Mouse (Mus musculus): Measurements from ENCODE around the gene Fbp1. TPM values are rescaled to one million over a fixed set of nuclear protein-coding genes. Genes with fewer than 3 reads are reported as not detected.
"Not testable (repeated sequence)": the region's sequence is repeated elsewhere in the genome, so short reads cannot be mapped to it uniquely, and the experiment has no call there.

Gene Fbp1
- polyA plus RNA-seq, 1 experiment from 2014 or later = not detected

DNA sequence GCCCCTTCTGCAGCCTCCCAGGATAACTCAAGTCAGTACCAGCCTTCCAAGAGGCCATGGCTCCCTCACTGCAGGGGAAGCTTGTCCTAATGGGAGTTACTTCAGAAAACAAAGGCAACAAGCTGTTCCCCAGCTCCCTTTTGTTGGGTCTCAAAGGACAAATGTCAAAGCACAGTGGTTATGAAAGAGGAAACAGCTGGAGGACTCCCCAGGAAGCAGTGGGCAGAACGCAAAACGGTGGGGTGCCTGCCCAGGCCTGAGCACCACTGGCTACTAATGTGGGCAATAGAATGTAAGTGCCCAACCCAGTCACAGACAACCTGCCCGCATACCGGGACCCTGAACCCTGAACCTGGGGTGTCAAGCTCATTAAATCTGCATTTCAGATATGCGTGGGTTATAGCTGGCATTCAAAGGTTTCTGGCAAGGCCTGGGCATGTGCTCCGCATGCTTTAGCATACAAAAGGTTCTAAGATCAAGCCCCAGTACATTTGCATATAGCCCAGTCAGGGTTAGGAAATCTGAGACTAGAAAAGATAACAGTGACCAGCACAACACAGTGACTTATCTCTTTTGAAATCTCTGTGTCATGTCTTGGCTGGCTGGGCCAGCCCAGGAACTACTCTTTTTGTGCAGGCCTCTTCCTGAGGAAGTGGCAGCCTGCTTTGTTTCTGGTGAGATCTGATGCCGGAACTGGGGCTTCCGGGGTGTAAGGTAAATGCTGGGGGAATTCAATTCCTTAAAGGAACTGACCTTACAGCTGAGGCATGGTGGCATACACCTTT is 8.1 kb downstream of the Fbp1 start:
- peaks cover 12% of the 10 kb centered on the region for H3K4me1 ChIP-seq
- DNase-seq (ENCODE audit: extremely low spot score, low spot score) = no peak
- H3K4me3 ChIP-seq = no peak overlapping the region
- 0 out of 2 replicates have a peak overlapping the region, but pooled peaks have one; percentile 9 for H3K27ac ChIP-seq
- WGBS = 31% methylated on average over 8 of the region's 8 CpGs
- no peaks in the 10 kb centered on the region for H3K9me3 ChIP-seq
- no peaks in the 10 kb centered on the region for H3K36me3 ChIP-seq (replicated peaks)
- peaks cover 18% of the 10 kb centered on the region for H3K27me3 ChIP-seq (ENCODE audit: poor library complexity, severe bottlenecking)

DNA sequence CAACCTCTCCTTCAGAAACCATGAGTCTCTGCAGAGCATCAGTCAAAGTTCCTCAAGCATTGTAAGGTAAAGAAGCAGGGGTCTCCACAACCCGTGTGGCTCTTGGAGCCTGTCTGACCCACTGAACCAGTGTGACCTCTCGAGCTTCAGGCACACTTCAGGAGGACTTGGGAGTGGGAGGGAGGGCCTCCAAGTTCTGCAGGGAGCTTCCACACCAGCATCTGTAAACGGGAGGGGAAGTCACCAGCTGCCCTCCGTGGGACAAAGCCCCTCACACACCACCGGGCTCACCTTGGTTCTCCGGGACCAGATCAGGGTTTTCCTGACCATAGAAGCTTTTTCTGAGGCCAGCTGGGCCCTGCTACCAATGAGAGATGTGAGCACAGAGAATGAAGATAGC is 8.7 kb downstream of the Fbp1 start:
- H3K27me3 ChIP-seq (ENCODE audit: poor library complexity, severe bottlenecking) = peaks cover 18% of the 10 kb centered on the region
- 26% methylated on average over 6 of the region's 6 CpGs for WGBS
- no peak overlapping the region for H3K4me3 ChIP-seq
- no peaks in the 10 kb centered on the region for H3K36me3 ChIP-seq (replicated peaks)
- 0 out of 2 replicates have a peak overlapping the region, but pooled peaks have one; percentile 9 for H3K27ac ChIP-seq
- DNase-seq (ENCODE audit: extremely low spot score, low spot score) = no peak
- no peaks in the 10 kb centered on the region for H3K9me3 ChIP-seq
- H3K4me1 ChIP-seq = peaks cover 12% of the 10 kb centered on the region

DNA sequence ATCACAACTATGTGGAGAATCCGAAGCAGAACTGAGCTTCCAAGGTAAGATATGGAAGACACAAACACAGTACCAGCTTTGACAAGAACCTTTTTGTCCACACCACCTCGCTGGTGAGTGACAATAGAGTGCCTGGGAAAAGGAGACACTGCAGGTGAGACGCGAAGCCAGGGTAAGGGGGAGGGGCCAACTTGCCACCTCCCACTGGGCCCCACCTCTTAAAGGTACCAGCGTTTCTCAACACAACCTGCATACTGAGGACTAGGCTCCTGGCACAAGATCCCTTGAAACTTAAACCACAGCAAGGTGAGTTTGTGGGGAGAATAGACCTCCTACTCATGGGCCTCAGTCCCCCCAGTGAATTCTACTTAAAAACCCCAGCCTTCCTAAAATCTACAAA is 10.8 kb downstream of the Fbp1 start:
- WGBS = 9% methylated on average over 5 of the region's 5 CpGs
- no peak for DNase-seq (ENCODE audit: extremely low spot score, low spot score)
- Histone ChIP-seq H3K27me3 (ENCODE audit: poor library complexity, severe bottlenecking) (peaks cover 18% of the 10 kb centered on the region), H3K4me3 (no peak overlapping the region), H3K36me3 (replicated peaks) (no peaks in the 10 kb centered on the region), H3K9me3 (no peaks in the 10 kb centered on the region), H3K4me1 (peaks cover 12% of the 10 kb centered on the region), H3K27ac (no peak overlapping the region)

DNA sequence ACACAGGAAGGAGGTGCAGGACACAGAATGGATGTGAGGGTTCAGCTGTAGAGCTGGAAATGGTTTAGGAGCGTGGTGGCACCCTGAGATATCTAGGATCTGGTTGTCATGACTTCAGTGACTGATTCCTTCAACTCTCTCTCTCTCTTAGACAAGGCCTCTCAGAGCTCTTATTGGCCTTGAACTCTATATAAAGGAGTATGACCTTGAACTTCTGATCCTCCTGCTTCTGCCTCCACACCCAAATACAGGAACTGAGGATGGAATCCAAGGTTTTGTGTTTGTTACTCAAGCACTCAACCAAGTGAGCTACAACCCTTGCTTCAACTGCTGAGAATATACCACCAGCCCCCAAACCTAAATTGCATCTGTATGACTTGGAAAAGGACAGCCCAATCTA is 12.0 kb downstream of the Fbp1 start:
- H3K27me3 ChIP-seq (ENCODE audit: poor library complexity, severe bottlenecking) = peaks cover 18% of the 10 kb centered on the region
- WGBS = 89% methylated on average over 1 of the region's 1 CpGs

DNA sequence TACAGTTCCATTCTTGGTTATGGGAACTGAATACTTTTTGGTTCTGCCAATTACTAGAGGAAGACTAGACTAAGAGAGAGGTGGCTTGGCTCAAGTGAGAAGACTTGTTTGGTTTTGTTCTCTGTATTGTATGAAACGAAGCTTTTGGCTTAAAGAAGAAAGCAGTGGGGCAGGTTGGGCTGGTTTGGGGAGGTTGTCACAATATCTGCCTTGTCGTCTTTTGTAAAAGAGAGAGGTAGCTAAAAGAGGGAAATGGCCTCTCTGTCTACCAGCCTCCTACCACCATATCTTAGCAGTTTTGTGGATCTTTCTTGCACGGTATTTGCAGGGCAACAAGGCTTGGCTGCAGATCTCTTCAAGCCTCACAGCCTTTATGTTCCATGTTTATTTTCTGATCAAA is 15.8 kb downstream of the Fbp1 start:
- 0 out of 2 replicates have a peak, but pooled peaks cover 1% of the 10 kb centered on the region for H3K4me1 ChIP-seq
- H3K4me3 ChIP-seq = no peak overlapping the region
- no peaks in the 10 kb centered on the region for H3K9me3 ChIP-seq
- no peaks in the 10 kb centered on the region for H3K36me3 ChIP-seq (replicated peaks)
- 67% methylated on average over 3 of the region's 3 CpGs for WGBS
- peaks cover 7% of the 10 kb centered on the region; the same call in 1 of the 2 replicates for H3K27me3 ChIP-seq (ENCODE audit: poor library complexity, severe bottlenecking)
- H3K27ac ChIP-seq = no peak overlapping the region
- no peak for DNase-seq (ENCODE audit: extremely low spot score, low spot score)

More for the DNA sequence above, 12.0 kb downstream of the Fbp1 start:
- Histone ChIP-seq H3K4me3 (no peak overlapping the region), H3K36me3 (replicated peaks) (no peaks in the 10 kb centered on the region), H3K9me3 (no peaks in the 10 kb centered on the region), H3K27ac (no peak overlapping the region), H3K4me1 (peaks cover 12% of the 10 kb centered on the region)
- no peak for DNase-seq (ENCODE audit: extremely low spot score, low spot score)

DNA sequence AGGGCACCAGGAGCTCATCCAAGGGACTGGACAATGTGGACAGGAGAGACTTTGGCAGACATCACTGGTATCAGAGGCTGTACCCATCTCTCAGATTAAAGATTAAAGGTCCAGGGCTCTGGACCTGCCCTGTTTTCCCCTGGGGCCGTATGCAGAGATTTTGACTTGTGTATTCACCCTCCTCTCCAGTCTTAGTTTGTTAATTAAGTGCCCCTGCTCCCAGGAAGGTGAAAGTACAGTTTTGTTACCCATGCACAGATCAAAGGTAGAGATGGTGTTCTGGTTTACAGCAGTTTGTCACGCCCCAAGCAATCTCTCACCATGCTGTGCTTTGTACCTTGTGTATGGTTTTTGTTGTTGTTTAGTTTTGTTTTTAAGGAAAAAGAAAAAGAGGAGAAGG is 17.5 kb downstream of the Fbp1 start:
- H3K27ac ChIP-seq = no peak overlapping the region
- no peak for DNase-seq (ENCODE audit: extremely low spot score, low spot score)
- H3K4me1 ChIP-seq = no peaks in the 10 kb centered on the region; the same call in 1 of the 2 replicates
- no peaks in the 10 kb centered on the region for H3K27me3 ChIP-seq (ENCODE audit: poor library complexity, severe bottlenecking)
- H3K9me3 ChIP-seq = no peaks in the 10 kb centered on the region
- H3K36me3 ChIP-seq (replicated peaks) = no peaks in the 10 kb centered on the region
- H3K4me3 ChIP-seq = no peak overlapping the region
- 89% methylated on average over 2 of the region's 2 CpGs for WGBS

DNA sequence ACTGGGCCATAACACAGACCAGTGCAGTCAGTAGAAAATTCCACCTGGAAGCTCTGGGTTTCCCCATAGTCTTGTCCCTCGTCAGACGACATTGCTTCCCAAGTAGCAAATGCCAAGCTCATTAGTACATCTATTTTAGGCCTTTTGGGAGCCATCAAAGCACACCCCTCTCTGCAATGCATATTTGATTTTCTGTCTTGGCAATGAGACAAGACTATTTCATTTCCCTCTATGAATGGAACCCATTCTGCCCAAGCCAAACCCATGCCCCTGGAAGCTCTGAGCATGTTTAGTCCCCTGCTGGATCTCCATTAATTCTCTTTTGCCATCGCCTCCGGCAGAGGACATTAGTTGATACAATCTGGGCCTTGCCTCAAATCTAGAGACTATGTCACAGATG is 21.3 kb downstream of the Fbp1 start:
- H3K27ac ChIP-seq = no peak overlapping the region
- no peak for DNase-seq (ENCODE audit: extremely low spot score, low spot score)
- WGBS = 85% methylated on average over 4 of the region's 4 CpGs

DNA sequence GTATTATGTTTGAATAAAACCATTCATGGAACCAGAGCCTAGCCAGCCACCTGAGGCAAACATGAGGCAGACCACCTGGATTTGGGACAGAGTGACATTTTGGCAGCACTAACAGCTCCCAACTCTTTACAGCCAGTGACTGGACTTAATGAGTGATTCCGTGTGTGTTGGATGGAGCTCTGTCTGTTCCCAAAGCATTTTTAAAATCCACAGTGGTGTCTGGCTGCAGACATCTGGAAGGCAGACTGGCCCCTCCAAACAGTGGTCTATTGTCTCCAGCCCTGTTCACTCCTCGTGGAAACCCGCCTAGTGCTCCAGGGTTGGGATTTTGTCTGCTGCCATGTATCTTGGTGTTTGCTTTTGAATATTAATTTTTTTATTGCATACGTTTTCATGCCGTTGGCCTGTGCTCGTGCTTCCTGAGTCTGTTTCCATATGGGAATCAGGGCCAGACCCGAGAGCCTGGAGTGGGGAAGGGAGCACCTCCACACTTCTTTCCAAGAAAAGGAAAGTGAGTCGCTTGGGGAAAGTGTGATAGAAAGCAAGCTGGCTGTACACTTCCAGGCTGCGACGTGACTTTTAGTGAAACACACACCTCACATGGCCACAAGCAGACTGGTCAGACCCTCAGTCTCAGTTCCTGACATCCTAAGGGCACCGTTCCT is 22.3 kb downstream of the Fbp1 start:
- H3K36me3 ChIP-seq (replicated peaks) = no peaks in the 10 kb centered on the region
- H3K4me1 ChIP-seq = peaks cover 3% of the 10 kb centered on the region; the same call in 1 of the 2 replicates
- H3K27ac ChIP-seq = peak overlapping the region; percentile 12; the same call in 1 of the 2 replicates
- no peaks in the 10 kb centered on the region for H3K27me3 ChIP-seq (ENCODE audit: poor library complexity, severe bottlenecking)
- no peak for DNase-seq (ENCODE audit: extremely low spot score, low spot score)
- no peaks in the 10 kb centered on the region for H3K9me3 ChIP-seq
- H3K4me3 ChIP-seq = no peak overlapping the region
- WGBS = 70% methylated on average over 11 of the region's 11 CpGs

More for the DNA sequence above, 21.3 kb downstream of the Fbp1 start:
- Histone ChIP-seq H3K4me1 (peaks cover 3% of the 10 kb centered on the region; the same call in 1 of the 2 replicates), H3K9me3 (no peaks in the 10 kb centered on the region), H3K27me3 (ENCODE audit: poor library complexity, severe bottlenecking) (no peaks in the 10 kb centered on the region), H3K36me3 (replicated peaks) (no peaks in the 10 kb centered on the region), H3K4me3 (no peak overlapping the region)

DNA sequence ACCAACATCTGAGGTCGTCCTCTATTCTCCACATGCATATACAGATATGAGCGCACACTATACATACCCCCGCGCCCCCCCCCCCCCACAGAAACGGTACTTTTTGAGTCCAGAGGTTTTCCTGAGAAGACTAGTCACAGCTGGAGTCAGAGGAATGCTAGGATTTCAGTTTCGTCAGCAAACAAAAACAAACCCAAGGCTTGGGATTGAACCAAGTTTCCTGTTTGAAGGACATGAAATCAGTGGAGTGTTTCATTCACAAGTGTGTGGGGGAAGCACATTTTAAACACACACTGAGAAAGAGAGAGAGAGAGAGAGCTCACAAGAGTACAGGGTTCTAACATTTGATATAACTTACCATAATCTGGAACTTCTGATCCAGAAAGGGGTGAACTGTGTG is 24.3 kb downstream of the Fbp1 start:
- no peaks in the 10 kb centered on the region for H3K27me3 ChIP-seq (ENCODE audit: poor library complexity, severe bottlenecking)
- no peak for DNase-seq (ENCODE audit: extremely low spot score, low spot score)
- H3K27ac ChIP-seq = no peak overlapping the region
- no peaks in the 10 kb centered on the region for H3K36me3 ChIP-seq (replicated peaks)
- H3K9me3 ChIP-seq = no peaks in the 10 kb centered on the region
- H3K4me1 ChIP-seq = peaks cover 3% of the 10 kb centered on the region; the same call in 1 of the 2 replicates
- no peak overlapping the region for H3K4me3 ChIP-seq
- 76% methylated on average over 6 of the region's 6 CpGs for WGBS

DNA sequence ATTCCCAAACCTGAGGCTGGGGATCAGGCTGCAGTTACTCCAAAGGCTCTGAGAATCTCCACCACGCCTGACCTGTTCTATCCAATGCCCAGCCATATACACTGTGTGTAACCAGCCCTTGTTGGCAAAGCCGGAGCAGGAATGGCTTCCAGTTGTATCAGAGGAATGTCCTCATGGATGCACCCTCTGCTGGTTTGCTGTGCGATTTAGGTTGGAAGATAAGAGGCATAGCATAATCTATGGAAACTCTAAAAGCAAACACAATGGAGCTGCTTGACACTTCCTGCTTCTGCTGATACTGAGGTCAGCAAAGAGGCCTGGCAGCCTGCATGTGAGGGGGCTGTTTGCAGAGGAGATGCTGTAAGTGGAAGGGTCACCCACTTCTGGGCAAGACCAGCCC is 25.2 kb downstream of the Fbp1 start:
- Histone ChIP-seq H3K27ac (no peak overlapping the region), H3K27me3 (ENCODE audit: poor library complexity, severe bottlenecking) (no peaks in the 10 kb centered on the region), H3K36me3 (replicated peaks) (no peaks in the 10 kb centered on the region), H3K4me3 (no peak overlapping the region), H3K9me3 (no peaks in the 10 kb centered on the region), H3K4me1 (peaks cover 7% of the 10 kb centered on the region; the same call in 1 of the 2 replicates)
- WGBS = 85% methylated on average over 3 of the region's 3 CpGs
- DNase-seq (ENCODE audit: extremely low spot score, low spot score) = no peak

DNA sequence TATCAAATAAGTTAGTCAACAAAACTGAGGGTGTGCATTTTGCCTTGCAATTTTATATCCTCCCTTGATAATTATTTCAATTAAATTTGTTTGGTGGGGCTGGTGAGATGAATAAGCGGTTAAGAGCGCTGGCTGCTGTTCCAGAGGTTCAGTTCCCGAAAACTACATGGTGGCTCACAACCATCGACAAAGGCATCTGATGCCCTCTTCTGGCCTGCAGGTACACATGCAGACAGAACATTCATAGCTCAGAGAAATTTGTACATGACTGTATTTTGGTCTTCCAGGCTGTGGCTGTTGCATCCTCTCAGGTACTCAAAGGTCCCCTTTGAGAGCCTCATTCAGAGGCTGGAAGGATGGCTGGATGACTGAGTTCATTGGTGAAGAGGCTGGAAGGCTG is 28.0 kb downstream of the Fbp1 start:
- 87% methylated on average over 4 of the region's 4 CpGs for WGBS
- no peaks in the 10 kb centered on the region for H3K36me3 ChIP-seq (replicated peaks)
- no peak for DNase-seq (ENCODE audit: extremely low spot score, low spot score)
- H3K27ac ChIP-seq = no peak overlapping the region
- H3K4me1 ChIP-seq = peaks cover 7% of the 10 kb centered on the region; the same call in 1 of the 2 replicates
- H3K4me3 ChIP-seq = no peak overlapping the region
- H3K9me3 ChIP-seq = 0 out of 2 replicates have a peak, but pooled peaks cover under 1% of the 10 kb centered on the region
- no peaks in the 10 kb centered on the region for H3K27me3 ChIP-seq (ENCODE audit: poor library complexity, severe bottlenecking)

DNA sequence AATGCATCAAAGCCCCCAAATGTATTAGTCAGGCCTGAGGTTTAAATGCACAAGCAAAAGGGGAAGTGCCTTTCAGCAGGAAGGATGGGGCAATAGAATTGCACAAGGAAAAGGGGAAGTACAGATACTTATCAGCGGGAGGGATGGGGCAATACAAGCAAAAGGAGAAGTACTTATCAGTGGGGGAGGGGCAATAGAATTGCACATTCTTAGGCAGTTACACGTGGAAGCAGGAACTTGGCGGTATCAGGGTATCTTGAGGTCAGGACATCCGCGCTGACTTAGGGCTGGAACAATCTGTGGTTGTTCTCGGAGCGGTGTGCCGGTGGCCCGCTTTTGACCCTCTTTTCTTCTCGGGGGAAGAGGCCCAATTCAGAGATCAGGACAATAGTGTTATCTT is 28.8 kb downstream of the Fbp1 start:
- H3K4me3 ChIP-seq; H3K9me3 ChIP-seq; H3K27ac ChIP-seq; H3K36me3 ChIP-seq (replicated peaks); DNase-seq (ENCODE audit: extremely low spot score, low spot score); H3K4me1 ChIP-seq; H3K27me3 ChIP-seq (ENCODE audit: poor library complexity, severe bottlenecking): not testable (repeated sequence)
- 88% methylated on average over 10 of the region's 10 CpGs for WGBS

Data from forebrain, embryonic 10.5 days (tissue).